Mouse (Mus musculus): ENCODE data around the gene Plekho1.

Plekho1 gene

DNA sequence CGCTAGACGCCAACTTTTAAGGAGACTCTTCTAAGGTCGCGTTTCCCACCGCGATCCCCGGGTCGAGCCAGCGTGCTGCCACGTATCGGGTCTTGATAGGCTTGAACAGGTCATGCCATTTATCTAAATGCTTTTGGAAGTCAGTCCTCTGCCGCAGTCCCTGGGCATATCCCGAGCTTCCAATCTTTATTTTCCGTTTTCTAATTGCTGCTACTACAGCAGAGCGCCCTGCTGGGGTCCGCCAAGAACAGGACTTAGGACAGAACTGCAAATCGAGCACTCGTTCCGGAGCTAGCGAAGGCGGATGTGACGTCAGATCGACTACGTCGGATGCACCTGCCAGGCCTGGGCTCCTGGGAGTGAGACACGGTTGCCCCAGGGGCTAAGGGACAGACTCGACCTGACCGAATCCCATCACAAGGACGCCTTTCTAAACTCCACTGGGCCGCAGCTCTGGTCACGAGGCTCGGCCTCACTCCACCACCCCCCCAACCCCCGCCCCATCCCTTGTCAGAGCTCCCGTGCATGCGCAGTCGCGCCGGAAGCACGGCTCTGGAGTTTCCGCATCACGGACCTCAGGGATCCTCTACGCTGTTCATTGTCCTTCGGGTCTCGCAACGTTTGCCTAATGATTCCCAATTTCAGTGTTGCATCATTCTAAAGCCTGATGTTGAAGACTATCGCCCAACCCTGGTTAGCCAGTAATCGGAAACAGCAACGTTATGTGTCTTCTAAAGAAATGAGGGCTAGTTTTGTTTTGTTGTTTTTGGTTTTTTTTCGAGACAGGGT lies 44.8 kb downstream of the Plekho1 start:
- in situ Hi-C loops (cut with MseI, MboI), result no loop called here

DNA sequence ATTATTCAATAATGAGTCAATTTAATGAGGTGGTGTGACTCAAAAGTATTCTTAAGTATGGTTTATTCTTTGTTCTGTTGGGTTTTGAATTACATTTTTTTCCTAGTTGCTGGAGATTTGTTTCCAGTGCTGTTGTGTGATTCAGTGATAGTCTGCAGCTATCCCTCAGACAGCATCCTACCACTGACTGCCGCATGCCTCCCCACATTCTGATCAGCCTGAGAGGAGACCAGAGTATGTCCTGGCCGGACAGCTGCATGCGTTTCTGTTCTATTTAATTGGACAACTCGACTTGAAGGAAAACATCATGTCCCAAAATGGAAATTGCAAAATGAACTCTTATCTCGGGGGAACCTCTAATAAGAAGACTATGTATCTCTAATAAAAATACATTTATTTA lies 47.5 kb downstream of the Plekho1 start:
- in situ Hi-C loops (cut with MseI, MboI), result no loop called here

GRCm38 (mm10) chr3:95945731-95946240 lies 50.0 kb downstream of the Plekho1 start:
- in situ Hi-C loops (cut with MseI, MboI), result no loop called here

GRCm38 (mm10) chr3:95944742-95945141 lies 51.1 kb downstream of the Plekho1 start:
- in situ Hi-C loops (cut with MseI, MboI), result no loop called here

DNA sequence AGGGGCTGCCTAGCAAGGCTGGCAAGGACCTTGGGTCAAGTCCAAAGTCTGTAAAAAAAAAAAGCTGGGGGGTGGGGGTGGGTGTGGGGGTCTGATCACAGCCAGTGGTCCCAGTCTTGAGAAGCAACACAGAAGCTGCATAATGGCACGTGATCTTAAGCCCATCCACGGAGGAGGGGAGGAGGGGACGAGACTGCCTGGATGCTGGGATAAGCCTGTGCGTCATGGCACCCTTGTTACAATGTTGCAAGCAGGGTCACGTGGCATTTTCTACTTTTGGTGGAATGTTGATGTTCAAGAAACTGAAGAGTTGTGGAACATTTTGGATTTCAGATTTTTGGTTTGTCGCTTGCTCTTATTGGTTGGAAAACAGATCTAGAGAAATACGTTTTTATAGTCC lies 52.6 kb downstream of the Plekho1 start:
- in situ Hi-C loops (cut with MseI, MboI), result no loop called here

- in situ Hi-C loops (cut with MseI, MboI), result no loop called here
Measured at GRCm38 (mm10) chr3:95942749-95943148, 53.1 kb downstream of the Plekho1 start.

DNA sequence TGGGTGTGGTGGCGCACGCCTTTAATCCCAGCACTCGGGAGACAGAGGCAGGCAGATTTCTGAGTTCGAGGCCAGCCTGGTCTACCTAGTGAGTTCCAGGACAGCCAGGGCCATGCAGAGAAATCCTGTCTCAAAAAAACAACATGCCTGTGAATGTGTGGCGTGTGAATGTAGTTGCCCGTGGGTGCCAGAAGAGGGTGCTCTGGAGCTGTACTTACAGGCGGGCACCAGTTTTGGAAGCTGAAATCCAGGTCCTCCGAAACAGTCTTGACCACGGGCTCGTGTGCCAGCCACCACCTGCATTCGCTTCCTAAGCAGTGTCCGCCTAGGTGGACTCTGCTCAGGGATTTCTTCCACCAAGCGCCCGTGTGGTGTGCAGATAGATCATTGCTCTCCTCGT lies 57.0 kb downstream of the Plekho1 start:
- in situ Hi-C loops (cut with MseI, MboI), result no loop called here
